Mouse (Mus musculus) stomach, adult 2 months (tissue): ENCODE data around the gene Vwc2. TPM values are rescaled to one million over a fixed set of nuclear protein-coding genes. Genes with fewer than 3 reads are reported as not detected.

ENCODE experiments used
- polyA plus RNA-seq: library from polyadenylated mRNA; depleted of rRNA; stranded (reverse); fragments of >200 nt; gene quantifications from 2 replicates; pipeline ENCODE4 v1.2.3, GENCODE M21; 2012; rRNA removed

The Vwc2 gene
- 0.03 and 0.09 TPM in 2 replicates for polyA plus RNA-seq

GRCm38 (mm10) chr11:11113576-11114233 is at the start of gene Vwc2:
Gene Vwc2, plus strand, starts transcription at chr11:11114223.

